Mouse (Mus musculus) forebrain, embryonic 11.5 days (tissue): ENCODE measurements around the gene Rara. TPM values are rescaled to one million over a fixed set of nuclear protein-coding genes. Genes with fewer than 3 reads are reported as not detected.
"Not testable (repeated sequence)": the region's sequence is repeated elsewhere in the genome, so short reads cannot be mapped to it uniquely, and the experiment has no call there.

Experiments used
- ATAC-seq: fragments of 200-750 bp; cut with Nextera tagmentation; replicated peaks from 2 replicates; pipeline ENCODE4 v1.8.0; 2017; ENCODE audit warnings: moderate TSS enrichment; ENCODE audit not compliant: low FRiP score
- DNase-seq: peaks from one replicate; pipeline ENCODE4 v3.0.0-alpha.2; 2017; ENCODE audit warnings: low spot score
- H3K27ac ChIP-seq: fragments of 300-500 bp; sonication (generic); 2 replicates; pipeline ENCODE4 v1.5.1; 2014; ENCODE audit warnings: low read depth, low read length
- H3K27me3 ChIP-seq: fragments of 300-500 bp; sonication (generic); 2 replicates; pipeline ENCODE4 v1.6.1; 2014; ENCODE audit warnings: mild to moderate bottlenecking, low read length, mixed read lengths; ENCODE audit not compliant: control insufficient read depth, insufficient read depth
- H3K36me3 ChIP-seq: fragments of 300-500 bp; sonication (generic); 2 replicates; pipeline ENCODE4 v1.6.1; 2014; ENCODE audit warnings: mild to moderate bottlenecking, low read length, moderate library complexity, mixed read lengths; ENCODE audit not compliant: control insufficient read depth, insufficient read depth
- H3K4me1 ChIP-seq: fragments of 300-500 bp; sonication (generic); replicated peaks from 2 replicates; pipeline ENCODE4 v1.6.1; 2014; ENCODE audit warnings: low read length, mixed read lengths; ENCODE audit not compliant: control insufficient read depth, insufficient read depth
- H3K4me2 ChIP-seq: fragments of 300-500 bp; sonication (generic); 2 replicates; pipeline ENCODE4 v1.6.1; 2014; ENCODE audit warnings: low read depth, mild to moderate bottlenecking, low read length, moderate library complexity, mixed read lengths; ENCODE audit not compliant: severe bottlenecking
- H3K4me3 ChIP-seq: fragments of 300-500 bp; sonication (generic); 2 replicates; pipeline ENCODE4 v1.5.1; 2014; ENCODE audit warnings: low read depth, low read length
- H3K9ac ChIP-seq: fragments of 300-500 bp; sonication (generic); 2 replicates; pipeline ENCODE4 v1.6.1; 2014; ENCODE audit warnings: low read length
- H3K9me3 ChIP-seq: fragments of 300-500 bp; sonication (generic); 2 replicates; pipeline ENCODE4 v1.6.1; 2016; ENCODE audit warnings: low read length, mixed read lengths; ENCODE audit not compliant: control insufficient read depth
- WGBS: fragments of 180-500 bp; shearing (Covaris S2); extraction: QIAGEN DNeasy Blood & Tissue Kit; methylation state at CpG from one replicate; pipeline ENCODE4 v1.1.7; 2014; 5-methylcytosine and 5-hydroxymethylcytosine counted together
- polyA plus RNA-seq: library from polyadenylated mRNA; unstranded; fragments of >200 nt; fragmentation: Nextera tagmentation; extraction: Ambion mirVana; gene quantifications from 2 replicates; pipeline ENCODE4 v1.2.1, GENCODE M21; 2014

The Rara gene
- polyA plus RNA-seq, 1 experiment from 2014 or later = 23.3 TPM

- no peak overlapping the region for H3K9ac ChIP-seq
- no peak overlapping the region for H3K4me3 ChIP-seq
- ATAC-seq (no peak), DNase-seq (no peak)
- H3K9me3 ChIP-seq = no peaks in the 10 kb centered on the region
- H3K4me2 ChIP-seq = no peak overlapping the region
- H3K27ac ChIP-seq = no peak overlapping the region
- no peaks in the 10 kb centered on the region; the same call in 1 of the 2 replicates for H3K4me1 ChIP-seq
- peaks cover 24% of the 10 kb centered on the region for H3K27me3 ChIP-seq
- 76% methylated on average over 15 of the region's 15 CpGs for WGBS
- no peaks in the 10 kb centered on the region for H3K36me3 ChIP-seq
Measured at GRCm38 (mm10) chr11:98978526-98979148, 51.0 kb downstream of the Rara start.

- Histone ChIP-seq H3K4me2 (no peak overlapping the region), H3K4me1 (no peaks in the 10 kb centered on the region; the same call in 1 of the 2 replicates), H3K36me3 (no peaks in the 10 kb centered on the region), H3K27ac (no peak overlapping the region), H3K4me3 (no peak overlapping the region), H3K9ac (no peak overlapping the region), H3K27me3 (peaks cover 24% of the 10 kb centered on the region), H3K9me3 (no peaks in the 10 kb centered on the region)
- ATAC-seq = no peak
- DNase-seq = no peak
- 85% methylated on average over 4 of the region's 5 CpGs for WGBS
Measured at GRCm38 (mm10) chr11:98979356-98979755, 51.7 kb downstream of the Rara start.

- peaks cover 24% of the 10 kb centered on the region for H3K27me3 ChIP-seq
- H3K9me3 ChIP-seq = no peaks in the 10 kb centered on the region
- ATAC-seq (no peak), DNase-seq (no peak)
- WGBS = 33% methylated on average over 20 of the region's 20 CpGs
- peak overlapping the region; percentile 49 for H3K9ac ChIP-seq
- H3K4me2 ChIP-seq = peak overlapping the region; percentile 88
- H3K27ac ChIP-seq = 0 out of 2 replicates have a peak overlapping the region, but pooled peaks have one; percentile 41
- no peaks in the 10 kb centered on the region; the same call in 1 of the 2 replicates for H3K4me1 ChIP-seq
- peak overlapping the region; percentile 48 for H3K4me3 ChIP-seq
- H3K36me3 ChIP-seq = no peaks in the 10 kb centered on the region
Measured at GRCm38 (mm10) chr11:98981289-98981996, 53.8 kb downstream of the Rara start.

GRCm38 (mm10) chr11:98981997-98982772, 54.6 kb downstream of the Rara start:
- Histone ChIP-seq H3K27me3 (peaks cover 24% of the 10 kb centered on the region), H3K4me1 (no peaks in the 10 kb centered on the region; the same call in 1 of the 2 replicates), H3K4me3 (peak overlapping the region; percentile 48), H3K36me3 (no peaks in the 10 kb centered on the region), H3K27ac (0 out of 2 replicates have a peak overlapping the region, but pooled peaks have one; percentile 41), H3K9ac (peak overlapping the region; percentile 49), H3K4me2 (peak overlapping the region; percentile 88), H3K9me3 (no peaks in the 10 kb centered on the region)
- under 1% methylated on average over 93 of the region's 94 CpGs for WGBS
- ATAC-seq (peak; percentile 64), DNase-seq (peak; percentile 89)

DNA sequence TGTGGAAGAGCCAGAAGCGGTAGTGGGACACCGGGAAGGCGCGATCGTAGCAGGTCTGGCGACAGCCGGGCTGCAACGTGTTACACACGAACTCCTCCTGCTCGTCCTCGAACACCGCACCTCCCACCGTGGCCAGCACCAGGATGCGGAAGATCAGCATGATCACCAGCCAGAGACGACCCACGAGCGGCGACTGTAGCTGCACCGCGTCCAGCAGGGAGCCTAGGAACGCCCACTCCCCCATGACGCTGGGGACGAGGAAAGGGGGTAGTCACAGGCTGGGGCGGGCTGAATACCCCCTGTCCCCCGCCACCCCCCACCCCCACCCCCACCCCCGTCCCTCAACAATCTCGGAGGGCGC, 55.1 kb downstream of the Rara start, which contains the start of gene Gjd3:
TSS of gene Gjd3 (minus strand) at position 244 of the 361 bp plus-strand sequence.
- Histone ChIP-seq H3K9ac (peak within 1 kb of the TSS; percentile 49), H3K4me3 (peak within 1 kb of the TSS; percentile 48), H3K4me1 (no peaks in the 10 kb centered on the region; the same call in 1 of the 2 replicates), H3K9me3 (no peaks in the 10 kb centered on the region), H3K27me3 (peaks cover 24% of the 10 kb centered on the region), H3K4me2 (peak within 1 kb of the TSS; percentile 88), H3K36me3 (no peaks in the 10 kb centered on the region), H3K27ac (0 out of 2 replicates have a peak within 1 kb of the TSS, but pooled peaks have one; percentile 41)
- DNase-seq (no peak), ATAC-seq (no peak)
- 3% methylated on average over 28 of the region's 28 CpGs for WGBS

DNA sequence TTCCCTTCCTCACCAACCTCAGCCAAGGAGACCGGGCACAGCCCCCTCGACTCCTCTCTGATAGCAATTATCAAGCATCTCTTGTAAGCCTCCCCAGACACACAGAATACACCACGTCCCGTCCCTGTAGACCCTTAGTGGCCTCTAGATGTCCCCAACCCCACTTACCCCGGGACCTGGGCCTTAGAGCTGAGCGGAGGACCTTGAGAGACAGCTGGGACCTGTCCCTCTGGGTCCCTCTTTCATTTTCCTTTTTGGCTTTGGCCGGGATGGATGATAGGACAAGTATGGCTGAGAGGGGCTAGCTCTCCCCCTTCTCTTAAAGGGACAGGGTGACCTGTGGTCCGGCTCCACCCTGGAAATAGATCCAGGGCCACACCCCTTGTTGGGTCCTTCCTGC, 55.9 kb downstream of the Rara start:
- no peak for DNase-seq
- Histone ChIP-seq H3K36me3 (peaks cover under 1% of the 10 kb centered on the region; the same call in 1 of the 2 replicates), H3K4me1 (no peaks in the 10 kb centered on the region; the same call in 1 of the 2 replicates), H3K9ac (no peak overlapping the region), H3K27me3 (peaks cover 24% of the 10 kb centered on the region), H3K4me3 (no peak overlapping the region), H3K27ac (no peak overlapping the region), H3K4me2 (no peak overlapping the region), H3K9me3 (no peaks in the 10 kb centered on the region)
- WGBS = 52% methylated on average over 8 of the region's 8 CpGs
- ATAC-seq = no peak

GRCm38 (mm10) chr11:98985542-98985941, 57.9 kb downstream of the Rara start:
- H3K36me3 ChIP-seq = peaks cover 2% of the 10 kb centered on the region; the same call in 1 of the 2 replicates
- H3K27ac ChIP-seq = no peak overlapping the region
- ATAC-seq (no peak), DNase-seq (no peak)
- H3K9me3 ChIP-seq = no peaks in the 10 kb centered on the region
- no peak overlapping the region for H3K9ac ChIP-seq
- H3K4me2 ChIP-seq = no peak overlapping the region
- no peaks in the 10 kb centered on the region; the same call in 1 of the 2 replicates for H3K4me1 ChIP-seq
- WGBS = 92% methylated on average over 7 of the region's 7 CpGs
- peaks cover 24% of the 10 kb centered on the region for H3K27me3 ChIP-seq
- H3K4me3 ChIP-seq = no peak overlapping the region

DNA sequence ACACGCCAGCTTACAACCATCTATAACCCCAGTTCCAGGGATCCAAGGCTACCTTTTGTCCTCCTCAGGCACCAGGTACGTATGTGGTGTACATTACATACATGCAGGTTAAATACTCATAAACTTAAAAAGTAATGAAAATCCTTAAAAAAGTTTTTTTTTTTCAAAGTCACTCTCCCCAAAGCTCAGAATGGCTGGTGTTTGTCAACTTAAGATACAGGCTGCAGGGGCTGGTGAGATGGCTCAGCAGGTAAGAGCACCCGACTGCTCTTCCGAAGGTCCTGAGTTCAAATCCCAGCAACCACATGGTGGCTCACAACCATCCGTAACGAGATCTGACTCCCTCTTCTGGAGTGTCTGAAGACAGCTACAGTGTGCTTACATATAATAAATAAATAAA, 60.6 kb downstream of the Rara start:
- 95% methylated on average over 4 of the region's 6 CpGs for WGBS
- not testable (repeated sequence) for H3K9ac ChIP-seq, H3K27ac ChIP-seq, H3K4me1 ChIP-seq, ATAC-seq, DNase-seq, H3K4me3 ChIP-seq, H3K4me2 ChIP-seq, H3K9me3 ChIP-seq, H3K27me3 ChIP-seq
- peaks cover 11% of the 10 kb centered on the region for H3K36me3 ChIP-seq
